Mouse (Mus musculus): Measurements from ENCODE around the gene Chuk.

Chuk gene

GRCm38 (mm10) chr19:44042121-44042520 is 65.2 kb downstream of the Chuk start:
- in situ Hi-C loops (cut with MboI, MseI): no loop called here

DNA sequence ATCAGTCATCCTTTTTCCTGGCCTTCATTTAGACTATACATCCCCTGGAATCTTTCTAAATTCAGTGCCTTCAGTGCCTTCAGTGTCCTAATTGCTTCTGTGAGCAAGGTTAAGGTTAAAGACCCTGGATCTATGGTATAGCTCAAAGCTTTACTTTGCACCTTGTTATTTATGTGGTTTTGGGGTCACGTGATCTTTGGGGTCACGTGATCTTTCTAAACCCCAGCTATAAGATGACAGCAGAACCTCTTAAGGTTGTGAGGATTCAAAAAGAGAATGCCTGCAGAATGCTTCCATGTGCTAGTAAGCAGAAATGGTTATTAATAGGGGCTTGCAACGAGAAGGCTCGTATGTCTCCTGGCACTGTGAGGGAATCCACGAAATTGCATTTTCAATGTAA is 73.9 kb downstream of the Chuk start:
- in situ Hi-C loops (cut with MboI, MseI): no loop called here

- in situ Hi-C loops (cut with MboI, MseI): no loop called here
Measured at GRCm38 (mm10) chr19:44032046-44032744, 75.1 kb downstream of the Chuk start.

- in situ Hi-C loops (cut with MboI, MseI): no loop called here
Measured at GRCm38 (mm10) chr19:44030024-44030423, 77.3 kb downstream of the Chuk start.

GRCm38 (mm10) chr19:44028972-44029371 is 78.3 kb downstream of the Chuk start, which contains the start of gene Cyp2c23:
Gene Cyp2c23, minus strand, starts transcription at chr19:44029208.
- in situ Hi-C loops (cut with MboI, MseI): no loop called here

DNA sequence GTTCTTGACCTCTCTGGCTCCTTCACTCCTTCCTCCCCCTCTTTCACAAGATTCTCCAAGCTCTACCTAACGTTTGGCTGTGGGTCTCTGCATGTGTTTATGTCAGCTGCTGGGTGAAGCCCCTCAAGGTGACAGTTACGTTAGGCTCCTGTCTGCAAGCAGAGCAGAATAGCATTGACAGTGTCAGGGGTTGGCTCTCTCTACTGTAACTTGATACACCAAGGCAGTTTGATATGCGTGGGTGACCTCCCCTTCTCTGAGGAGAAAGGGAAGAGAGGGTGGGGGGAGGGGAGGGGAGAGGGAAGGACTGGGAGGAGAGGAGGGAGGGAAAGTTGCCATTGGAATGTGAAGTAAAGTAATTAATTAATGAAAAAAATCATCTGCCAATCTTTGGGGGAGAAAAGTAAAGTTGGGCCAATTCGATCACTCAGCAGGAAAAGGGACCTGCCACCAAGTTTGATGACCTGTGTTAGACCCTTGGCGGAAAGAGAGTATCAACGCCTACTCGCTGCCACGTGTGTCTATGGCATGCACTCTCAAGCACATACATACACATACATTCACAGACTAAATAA is 80.2 kb downstream of the Chuk start:
- in situ Hi-C loops (cut with MboI, MseI): no loop called here

GRCm38 (mm10) chr19:44024921-44025585 is 82.2 kb downstream of the Chuk start:
- in situ Hi-C loops (cut with MboI, MseI): no loop called here

Measured in T-helper 2 cell (primary cell).